Mouse (Mus musculus): ENCODE measurements around the gene Tldc1. TPM values are rescaled to one million over a fixed set of nuclear protein-coding genes. Genes with fewer than 3 reads are reported as not detected.

Tldc1 gene
- polyA plus RNA-seq (2016; fragmentation: Nextera tagmentation; extraction: Ambion mirVana), result 12.6 and 15.3 TPM in 2 replicates

GRCm38 (mm10) chr8:119778263-119778662 lies at the start of gene Tldc1:
Tldc1 (minus strand) TSS chr8:119778416.
- peaks cover 40% of the 10 kb centered on the region for H3K4me1 ChIP-seq (replicated peaks)
- peak within 1 kb of the TSS; percentile 94 for H3K27ac ChIP-seq
- under 1% methylated on average over 18 of the region's 18 CpGs for WGBS
- H3K9me3 ChIP-seq, result no peaks in the 10 kb centered on the region
- H3K27me3 ChIP-seq (ENCODE audit: insufficient read depth, poor library complexity, severe bottlenecking), result no peaks in the 10 kb centered on the region
- H3K36me3 ChIP-seq, result no peaks in the 10 kb centered on the region; the same call in 1 of the 2 replicates
- peak; percentile 99 for DNase-seq (ENCODE audit: low spot score)
- H3K4me3 ChIP-seq, result peak within 1 kb of the TSS; percentile 69

- WGBS, result 42% methylated on average over 4 of the region's 4 CpGs
These were observed 49.5 kb upstream of the Tldc1 start for GRCm38 (mm10) chr8:119827721-119828153.

GRCm38 (mm10) chr8:119826982-119827381 lies 48.8 kb upstream of the Tldc1 start:
- Histone ChIP-seq H3K27ac (peak overlapping the region; percentile 89), H3K4me3 (no peak overlapping the region), H3K27me3 (ENCODE audit: insufficient read depth, poor library complexity, severe bottlenecking) (no peaks in the 10 kb centered on the region), H3K4me1 (replicated peaks) (peaks cover 87% of the 10 kb centered on the region), H3K9me3 (no peaks in the 10 kb centered on the region), H3K36me3 (peaks cover 43% of the 10 kb centered on the region)
- DNase-seq (ENCODE audit: low spot score), result no peak
- 83% methylated on average over 5 of the region's 5 CpGs for WGBS

More at GRCm38 (mm10) chr8:119827721-119828153, 49.5 kb upstream of the Tldc1 start:
- Histone ChIP-seq H3K36me3 (peaks cover 36% of the 10 kb centered on the region), H3K9me3 (no peaks in the 10 kb centered on the region), H3K27me3 (ENCODE audit: insufficient read depth, poor library complexity, severe bottlenecking) (no peaks in the 10 kb centered on the region), H3K4me3 (no peak overlapping the region), H3K4me1 (replicated peaks) (peaks cover 95% of the 10 kb centered on the region), H3K27ac (peak overlapping the region; percentile 89)
- DNase-seq (ENCODE audit: low spot score), result no peak

- Histone ChIP-seq H3K9me3 (no peaks in the 10 kb centered on the region), H3K27me3 (ENCODE audit: insufficient read depth, poor library complexity, severe bottlenecking) (no peaks in the 10 kb centered on the region), H3K4me1 (replicated peaks) (peaks cover 79% of the 10 kb centered on the region), H3K4me3 (no peak overlapping the region), H3K36me3 (peaks cover 52% of the 10 kb centered on the region), H3K27ac (peak overlapping the region; percentile 89)
- 89% methylated on average over 19 of the region's 19 CpGs for WGBS
- DNase-seq (ENCODE audit: low spot score), result no peak
These were observed 47.9 kb upstream of the Tldc1 start for GRCm38 (mm10) chr8:119825950-119826730.

GRCm38 (mm10) chr8:119824809-119825273 lies 46.6 kb upstream of the Tldc1 start:
- WGBS, result 83% methylated on average over 11 of the region's 11 CpGs
- no peaks in the 10 kb centered on the region for H3K27me3 ChIP-seq (ENCODE audit: insufficient read depth, poor library complexity, severe bottlenecking)

GRCm38 (mm10) chr8:119824100-119824499 lies 45.9 kb upstream of the Tldc1 start:
- Histone ChIP-seq H3K4me3 (no peak overlapping the region), H3K27ac (peak overlapping the region; percentile 64), H3K36me3 (peaks cover 72% of the 10 kb centered on the region), H3K27me3 (ENCODE audit: insufficient read depth, poor library complexity, severe bottlenecking) (no peaks in the 10 kb centered on the region), H3K4me1 (replicated peaks) (peaks cover 71% of the 10 kb centered on the region), H3K9me3 (no peaks in the 10 kb centered on the region)
- WGBS, result 42% methylated on average over 4 of the region's 4 CpGs
- DNase-seq (ENCODE audit: low spot score), result no peak

More at GRCm38 (mm10) chr8:119824809-119825273, 46.6 kb upstream of the Tldc1 start:
- Histone ChIP-seq H3K9me3 (no peaks in the 10 kb centered on the region), H3K4me1 (replicated peaks) (peaks cover 71% of the 10 kb centered on the region), H3K27ac (peak overlapping the region; percentile 50; the same call in 1 of the 2 replicates), H3K36me3 (peaks cover 64% of the 10 kb centered on the region), H3K4me3 (no peak overlapping the region)
- no peak for DNase-seq (ENCODE audit: low spot score)

- DNase-seq (ENCODE audit: low spot score), result no peak
- Histone ChIP-seq H3K36me3 (peaks cover 80% of the 10 kb centered on the region), H3K9me3 (no peaks in the 10 kb centered on the region), H3K27me3 (ENCODE audit: insufficient read depth, poor library complexity, severe bottlenecking) (no peaks in the 10 kb centered on the region), H3K4me1 (replicated peaks) (peaks cover 71% of the 10 kb centered on the region), H3K27ac (no peak overlapping the region), H3K4me3 (no peak overlapping the region)
- 95% methylated on average over 9 of the region's 9 CpGs for WGBS
These were observed 45.1 kb upstream of the Tldc1 start for GRCm38 (mm10) chr8:119823278-119823677.

- no peak overlapping the region for H3K4me3 ChIP-seq
- no peak overlapping the region for H3K27ac ChIP-seq
- H3K36me3 ChIP-seq, result peaks cover 86% of the 10 kb centered on the region
- H3K4me1 ChIP-seq (replicated peaks), result peaks cover 71% of the 10 kb centered on the region
- no peaks in the 10 kb centered on the region for H3K9me3 ChIP-seq
- 93% methylated on average over 6 of the region's 6 CpGs for WGBS
- no peaks in the 10 kb centered on the region for H3K27me3 ChIP-seq (ENCODE audit: insufficient read depth, poor library complexity, severe bottlenecking)
- DNase-seq (ENCODE audit: low spot score), result no peak
These were observed 43.5 kb upstream of the Tldc1 start for GRCm38 (mm10) chr8:119821691-119822090.

GRCm38 (mm10) chr8:119819976-119820375 lies 41.8 kb upstream of the Tldc1 start:
- WGBS, result 97% methylated on average over 8 of the region's 8 CpGs
- no peak overlapping the region for H3K4me3 ChIP-seq
- no peaks in the 10 kb centered on the region for H3K9me3 ChIP-seq
- H3K27me3 ChIP-seq (ENCODE audit: insufficient read depth, poor library complexity, severe bottlenecking), result no peaks in the 10 kb centered on the region
- peaks cover 94% of the 10 kb centered on the region for H3K36me3 ChIP-seq
- no peak for DNase-seq (ENCODE audit: low spot score)
- peak overlapping the region; percentile 36 for H3K27ac ChIP-seq
- H3K4me1 ChIP-seq (replicated peaks), result peaks cover 68% of the 10 kb centered on the region

GRCm38 (mm10) chr8:119819316-119819715 lies 41.1 kb upstream of the Tldc1 start:
- H3K4me1 ChIP-seq (replicated peaks), result peaks cover 68% of the 10 kb centered on the region
- no peaks in the 10 kb centered on the region for H3K9me3 ChIP-seq
- H3K27me3 ChIP-seq (ENCODE audit: insufficient read depth, poor library complexity, severe bottlenecking), result no peaks in the 10 kb centered on the region
- peak overlapping the region; percentile 36 for H3K27ac ChIP-seq
- peaks cover 94% of the 10 kb centered on the region for H3K36me3 ChIP-seq
- H3K4me3 ChIP-seq, result no peak overlapping the region
- WGBS, result 62% methylated on average over 7 of the region's 7 CpGs
- no peak for DNase-seq (ENCODE audit: low spot score)

- Histone ChIP-seq H3K36me3 (peaks cover 78% of the 10 kb centered on the region), H3K27ac (peak overlapping the region; percentile 46), H3K27me3 (ENCODE audit: insufficient read depth, poor library complexity, severe bottlenecking) (no peaks in the 10 kb centered on the region), H3K4me3 (no peak overlapping the region), H3K4me1 (replicated peaks) (peaks cover 77% of the 10 kb centered on the region), H3K9me3 (no peaks in the 10 kb centered on the region)
- DNase-seq (ENCODE audit: low spot score), result no peak
- 26% methylated on average over 12 of the region's 12 CpGs for WGBS
These were observed 39.2 kb upstream of the Tldc1 start for GRCm38 (mm10) chr8:119817446-119817845.

- Histone ChIP-seq H3K36me3 (peaks cover 66% of the 10 kb centered on the region), H3K4me1 (replicated peaks) (peaks cover 89% of the 10 kb centered on the region), H3K27me3 (ENCODE audit: insufficient read depth, poor library complexity, severe bottlenecking) (no peaks in the 10 kb centered on the region), H3K27ac (0 out of 2 replicates have a peak overlapping the region, but pooled peaks have one; percentile 37), H3K9me3 (no peaks in the 10 kb centered on the region), H3K4me3 (no peak overlapping the region)
- no peak for DNase-seq (ENCODE audit: low spot score)
- WGBS, result 77% methylated on average over 6 of the region's 6 CpGs
These were observed 38.0 kb upstream of the Tldc1 start for GRCm38 (mm10) chr8:119816219-119816618.

All from hindbrain, embryonic 10.5 days (tissue).